Mouse (Mus musculus) limb, embryonic 12.5 days (tissue): ENCODE measurements at regions not wholly inside any gene's neighbourhood (a gene's known extent, or its start where the extent isn't known, plus 50 kb on each side); places are given as distances from the start of the nearest gene placed in this dataset.

ENCODE experiments used
- ATAC-seq: fragments of 200-750 bp; cut with Nextera tagmentation; 2 replicates; pipeline ENCODE4 v1.8.0; 2017; ENCODE audit warnings: low read depth, moderate TSS enrichment; ENCODE audit not compliant: insufficient number of reproducible peaks, insufficient read depth, low FRiP score, low TSS enrichment
- H3K27ac ChIP-seq: fragments of 300-500 bp; sonication (generic); 2 replicates; pipeline ENCODE4 v1.5.1; 2016; ENCODE audit warnings: mild to moderate bottlenecking, moderate library complexity
- H3K27me3 ChIP-seq: fragments of 300-500 bp; sonication (generic); 2 replicates; pipeline ENCODE4 v1.6.1; 2016; ENCODE audit warnings: mild to moderate bottlenecking, moderate library complexity
- H3K36me3 ChIP-seq: fragments of 300-500 bp; sonication (generic); 2 replicates; pipeline ENCODE4 v1.6.1; 2016; ENCODE audit warnings: mild to moderate bottlenecking, moderate library complexity
- H3K4me1 ChIP-seq: fragments of 300-500 bp; sonication (generic); replicated peaks from 2 replicates; pipeline ENCODE4 v1.6.1; 2016
- H3K4me2 ChIP-seq: fragments of 300-500 bp; sonication (generic); 2 replicates; pipeline ENCODE4 v1.6.1; 2016; ENCODE audit warnings: mild to moderate bottlenecking, moderate library complexity
- H3K4me3 ChIP-seq: fragments of 300-500 bp; sonication (generic); replicated peaks from 2 replicates; pipeline ENCODE4 v1.5.1; 2016; ENCODE audit warnings: mild to moderate bottlenecking
- H3K9ac ChIP-seq: fragments of 300-500 bp; sonication (generic); replicated peaks from 2 replicates; pipeline ENCODE4 v1.6.1; 2016; ENCODE audit warnings: mild to moderate bottlenecking, moderate library complexity
- H3K9me3 ChIP-seq: fragments of 300-500 bp; sonication (generic); 2 replicates; pipeline ENCODE4 v1.6.1; 2016; ENCODE audit warnings: mild to moderate bottlenecking, moderate library complexity
- WGBS: fragments of 180-500 bp; shearing (Covaris S2); methylation state at CpG from one replicate; pipeline ENCODE4 v1.1.7; 2016; 5-methylcytosine and 5-hydroxymethylcytosine counted together

GRCm38 (mm10) chr13:84052221-84052620 is 169.9 kb upstream of the Tmem161b start:
- Histone ChIP-seq H3K27me3 (no peaks in the 10 kb centered on the region), H3K27ac (no peak overlapping the region), H3K4me1 (no peaks in the 10 kb centered on the region), H3K9me3 (no peaks in the 10 kb centered on the region), H3K9ac (no peak overlapping the region), H3K36me3 (no peaks in the 10 kb centered on the region), H3K4me3 (no peak overlapping the region), H3K4me2 (no peak overlapping the region)
- WGBS, result 82% methylated on average over 1 of the region's 1 CpGs
- ATAC-seq, result no peak

GRCm38 (mm10) chr13:84054956-84055355 is 167.1 kb upstream of the Tmem161b start:
- no peak overlapping the region for H3K27ac ChIP-seq
- H3K4me1 ChIP-seq, result peaks cover 9% of the 10 kb centered on the region; the same call in 1 of the 2 replicates
- H3K27me3 ChIP-seq, result no peaks in the 10 kb centered on the region; the same call in 1 of the 2 replicates
- 79% methylated on average over 7 of the region's 7 CpGs for WGBS
- no peak for ATAC-seq
- H3K9me3 ChIP-seq, result no peaks in the 10 kb centered on the region
- H3K9ac ChIP-seq, result no peak overlapping the region
- H3K36me3 ChIP-seq, result no peaks in the 10 kb centered on the region
- H3K4me3 ChIP-seq, result no peak overlapping the region
- H3K4me2 ChIP-seq, result no peak overlapping the region

- no peaks in the 10 kb centered on the region; the same call in 1 of the 2 replicates for H3K27me3 ChIP-seq
- no peaks in the 10 kb centered on the region for H3K9me3 ChIP-seq
- H3K4me3 ChIP-seq, result no peak overlapping the region
- H3K36me3 ChIP-seq, result no peaks in the 10 kb centered on the region
- no peak overlapping the region for H3K27ac ChIP-seq
- H3K4me2 ChIP-seq, result no peak overlapping the region
- no peak for ATAC-seq
- H3K9ac ChIP-seq, result no peak overlapping the region
- H3K4me1 ChIP-seq, result peaks cover 9% of the 10 kb centered on the region; the same call in 1 of the 2 replicates
These were observed 166.5 kb upstream of the Tmem161b start for GRCm38 (mm10) chr13:84055576-84055975.

- Histone ChIP-seq H3K4me3 (no peak overlapping the region), H3K9ac (no peak overlapping the region), H3K9me3 (no peaks in the 10 kb centered on the region), H3K36me3 (no peaks in the 10 kb centered on the region), H3K4me2 (no peak overlapping the region), H3K4me1 (peaks cover 9% of the 10 kb centered on the region; the same call in 1 of the 2 replicates), H3K27me3 (no peaks in the 10 kb centered on the region; the same call in 1 of the 2 replicates), H3K27ac (no peak overlapping the region)
- 45% methylated on average over 2 of the region's 3 CpGs for WGBS
- ATAC-seq, result no peak
These were observed 165.6 kb upstream of the Tmem161b start for GRCm38 (mm10) chr13:84056451-84056850.

- 59% methylated on average over 5 of the region's 5 CpGs for WGBS
These were observed 165.1 kb upstream of the Tmem161b start for GRCm38 (mm10) chr13:84056998-84057397.

GRCm38 (mm10) chr13:84057456-84057855 is 164.6 kb upstream of the Tmem161b start:
- H3K9me3 ChIP-seq, result no peaks in the 10 kb centered on the region
- no peak overlapping the region for H3K27ac ChIP-seq
- ATAC-seq, result no peak
- no peak overlapping the region for H3K4me3 ChIP-seq
- no peak overlapping the region for H3K9ac ChIP-seq
- no peaks in the 10 kb centered on the region; the same call in 1 of the 2 replicates for H3K27me3 ChIP-seq
- no peaks in the 10 kb centered on the region for H3K36me3 ChIP-seq
- H3K4me2 ChIP-seq, result no peak overlapping the region
- H3K4me1 ChIP-seq, result peaks cover 9% of the 10 kb centered on the region; the same call in 1 of the 2 replicates

More at GRCm38 (mm10) chr13:84056998-84057397, 165.1 kb upstream of the Tmem161b start:
- H3K27ac ChIP-seq, result no peak overlapping the region
- no peak for ATAC-seq
- H3K9ac ChIP-seq, result no peak overlapping the region
- no peaks in the 10 kb centered on the region for H3K36me3 ChIP-seq
- H3K4me1 ChIP-seq, result peaks cover 9% of the 10 kb centered on the region; the same call in 1 of the 2 replicates
- H3K27me3 ChIP-seq, result no peaks in the 10 kb centered on the region; the same call in 1 of the 2 replicates
- no peaks in the 10 kb centered on the region for H3K9me3 ChIP-seq
- H3K4me3 ChIP-seq, result no peak overlapping the region
- H3K4me2 ChIP-seq, result no peak overlapping the region

- 51% methylated on average over 3 of the region's 3 CpGs for WGBS
- H3K27ac ChIP-seq, result no peak overlapping the region
- no peaks in the 10 kb centered on the region; the same call in 1 of the 2 replicates for H3K27me3 ChIP-seq
- H3K9me3 ChIP-seq, result no peaks in the 10 kb centered on the region
- peaks cover 9% of the 10 kb centered on the region; the same call in 1 of the 2 replicates for H3K4me1 ChIP-seq
- H3K36me3 ChIP-seq, result no peaks in the 10 kb centered on the region
- H3K4me3 ChIP-seq, result no peak overlapping the region
- no peak overlapping the region for H3K9ac ChIP-seq
- no peak for ATAC-seq
- no peak overlapping the region for H3K4me2 ChIP-seq
These were observed 163.8 kb upstream of the Tmem161b start for GRCm38 (mm10) chr13:84058251-84058650.

- ATAC-seq, result peak; percentile 61; the same call in 1 of the 2 replicates
- no peaks in the 10 kb centered on the region for H3K36me3 ChIP-seq
- 12% methylated on average over 10 of the region's 10 CpGs for WGBS
- peak overlapping the region; percentile 44 for H3K4me2 ChIP-seq
- H3K9me3 ChIP-seq, result no peaks in the 10 kb centered on the region
- H3K9ac ChIP-seq, result no peak overlapping the region
- no peak overlapping the region for H3K27ac ChIP-seq
- peaks cover 9% of the 10 kb centered on the region; the same call in 1 of the 2 replicates for H3K4me1 ChIP-seq
- H3K27me3 ChIP-seq, result no peaks in the 10 kb centered on the region; the same call in 1 of the 2 replicates
- H3K4me3 ChIP-seq, result 0 out of 2 replicates have a peak overlapping the region, but pooled peaks have one; percentile 6
These were observed 163.0 kb upstream of the Tmem161b start for GRCm38 (mm10) chr13:84059031-84059651.

- no peak overlapping the region for H3K4me2 ChIP-seq
- no peak overlapping the region for H3K9ac ChIP-seq
- H3K9me3 ChIP-seq, result no peaks in the 10 kb centered on the region
- H3K36me3 ChIP-seq, result no peaks in the 10 kb centered on the region
- WGBS, result 19% methylated on average over 5 of the region's 5 CpGs
- no peak; the same call in 1 of the 2 replicates for ATAC-seq
- H3K27me3 ChIP-seq, result no peaks in the 10 kb centered on the region; the same call in 1 of the 2 replicates
- no peak overlapping the region for H3K27ac ChIP-seq
- no peak overlapping the region for H3K4me3 ChIP-seq
- H3K4me1 ChIP-seq, result peaks cover 9% of the 10 kb centered on the region; the same call in 1 of the 2 replicates
These were observed 162.2 kb upstream of the Tmem161b start for GRCm38 (mm10) chr13:84059661-84060452.

- no peak for ATAC-seq
- H3K9ac ChIP-seq, result no peak overlapping the region
- no peak overlapping the region for H3K4me3 ChIP-seq
- H3K36me3 ChIP-seq, result no peaks in the 10 kb centered on the region
- peaks cover 9% of the 10 kb centered on the region; the same call in 1 of the 2 replicates for H3K4me1 ChIP-seq
- no peak overlapping the region for H3K27ac ChIP-seq
- WGBS, result 73% methylated on average over 3 of the region's 3 CpGs
- no peaks in the 10 kb centered on the region; the same call in 1 of the 2 replicates for H3K27me3 ChIP-seq
- no peak overlapping the region for H3K4me2 ChIP-seq
- H3K9me3 ChIP-seq, result no peaks in the 10 kb centered on the region
These were observed 161.7 kb upstream of the Tmem161b start for GRCm38 (mm10) chr13:84060453-84060834.

- H3K4me2 ChIP-seq, result no peak overlapping the region
- peaks cover 9% of the 10 kb centered on the region; the same call in 1 of the 2 replicates for H3K4me1 ChIP-seq
- WGBS, result 80% methylated on average over 3 of the region's 3 CpGs
- no peak overlapping the region for H3K9ac ChIP-seq
- H3K4me3 ChIP-seq, result no peak overlapping the region
- ATAC-seq, result no peak
- no peaks in the 10 kb centered on the region; the same call in 1 of the 2 replicates for H3K27me3 ChIP-seq
- H3K27ac ChIP-seq, result no peak overlapping the region
- no peaks in the 10 kb centered on the region for H3K36me3 ChIP-seq
- H3K9me3 ChIP-seq, result no peaks in the 10 kb centered on the region
These were observed 161.2 kb upstream of the Tmem161b start for GRCm38 (mm10) chr13:84060906-84061305.
